Mouse (Mus musculus) cerebellum, postnatal 36 days (tissue): ENCODE results near the gene Cstb.

ENCODE experiments used
- DNase-seq, 2 experiments: peaks; one replicate each; pipeline ENCODE4 v3.0.0; 2021 to 2022; ENCODE audit warnings: mixed read lengths in 2 of 2

Gene Cstb

GRCm38 (mm10) chr10:78462945-78463768 is 37.7 kb downstream of the Cstb start:
- no peak for DNase-seq

DNA sequence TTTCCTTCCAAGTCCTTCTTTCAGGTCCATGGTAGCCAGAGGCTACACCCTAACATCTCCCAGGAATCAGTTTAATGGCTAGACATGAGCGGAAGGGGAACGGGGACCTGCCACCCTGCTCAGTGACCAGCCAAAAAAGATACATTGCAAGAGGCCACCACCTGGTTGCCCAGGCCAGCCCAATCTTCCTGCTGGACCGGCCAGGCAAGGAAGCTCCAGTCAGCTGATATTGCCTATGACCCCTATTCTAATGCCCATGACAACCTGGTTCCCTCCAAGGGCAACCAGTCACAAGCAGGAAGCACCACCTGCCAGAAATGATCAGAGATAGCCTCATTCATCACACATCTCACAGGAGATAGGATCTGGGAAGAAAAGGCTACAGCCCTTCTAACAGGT is 38.3 kb downstream of the Cstb start:
- no peak for DNase-seq

DNA sequence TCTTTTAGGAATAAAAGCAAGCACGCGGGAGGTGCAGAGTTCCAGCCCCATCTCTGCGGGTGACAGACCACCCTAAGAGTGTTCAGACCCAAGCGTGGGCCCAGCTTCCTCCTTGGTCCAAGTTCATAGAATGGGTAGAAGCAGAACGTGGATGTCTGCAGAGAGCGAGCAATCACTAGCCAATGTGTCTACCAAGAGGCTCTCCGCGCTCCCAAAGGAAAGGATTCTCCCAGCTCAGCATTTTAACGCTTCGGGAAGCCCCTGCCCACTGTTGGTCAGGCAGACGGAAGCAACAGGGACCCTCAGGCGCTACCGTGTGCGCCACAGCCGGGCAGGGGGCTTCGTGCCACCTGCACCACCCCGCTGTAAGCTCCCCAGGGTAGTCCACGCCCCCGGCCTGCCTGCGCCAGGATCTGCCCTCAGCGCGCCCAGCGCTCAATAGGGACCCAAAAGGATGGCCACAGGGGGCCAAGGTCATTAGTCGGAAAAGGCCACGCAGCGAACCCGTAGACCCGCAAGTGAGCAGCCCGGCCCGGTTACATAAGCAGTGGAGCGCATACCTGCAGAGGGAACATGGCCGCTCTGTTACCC is 38.8 kb downstream of the Cstb start:
- peak in 1 of 2 experiments; percentile 28 for DNase-seq

GRCm38 (mm10) chr10:78464792-78465207 is 39.3 kb downstream of the Cstb start, which contains the start of gene Pdxk:
Gene Pdxk, minus strand, starts transcription at chr10:78464975.
- peak; percentile 93 to 96 for DNase-seq

DNA sequence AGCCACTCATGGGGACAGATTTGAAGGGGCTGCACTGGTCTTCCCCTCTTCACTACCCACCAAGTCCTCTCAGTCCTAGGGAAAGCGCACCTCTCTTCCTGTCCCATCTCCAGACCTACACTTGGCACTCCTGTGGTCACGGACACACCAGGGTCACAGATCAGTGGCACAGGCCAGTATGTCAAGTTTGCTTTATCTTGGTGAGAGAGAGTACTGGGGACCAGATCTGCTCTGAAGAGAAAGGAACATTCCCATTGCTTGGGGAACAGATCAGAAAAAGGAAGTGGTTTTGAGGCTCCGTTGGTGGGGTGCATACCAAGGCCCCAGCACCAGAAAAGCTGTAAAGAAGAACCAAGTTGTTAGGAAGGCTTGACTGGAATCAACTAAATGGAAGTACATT is 40.0 kb downstream of the Cstb start:
- no peak for DNase-seq

DNA sequence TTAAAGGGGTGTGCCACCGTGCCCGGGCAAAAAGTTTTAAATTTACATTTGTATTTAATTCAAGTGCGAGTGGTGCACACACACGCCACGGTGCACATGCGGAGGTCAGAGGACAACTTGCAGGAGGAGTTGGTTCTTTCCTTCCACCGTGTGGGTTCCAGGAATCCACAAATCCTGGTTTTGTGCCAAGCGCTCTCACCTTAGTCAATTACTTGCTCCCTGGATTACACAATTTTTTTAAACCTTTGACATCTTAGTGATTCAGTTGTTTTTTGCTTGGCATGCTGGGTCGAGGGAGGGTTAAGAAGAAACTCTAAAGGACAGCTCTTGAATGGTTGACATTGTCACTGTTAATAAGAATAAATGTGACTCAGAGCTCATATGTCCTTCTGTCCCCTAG is 41.2 kb downstream of the Cstb start:
- no peak for DNase-seq

DNA sequence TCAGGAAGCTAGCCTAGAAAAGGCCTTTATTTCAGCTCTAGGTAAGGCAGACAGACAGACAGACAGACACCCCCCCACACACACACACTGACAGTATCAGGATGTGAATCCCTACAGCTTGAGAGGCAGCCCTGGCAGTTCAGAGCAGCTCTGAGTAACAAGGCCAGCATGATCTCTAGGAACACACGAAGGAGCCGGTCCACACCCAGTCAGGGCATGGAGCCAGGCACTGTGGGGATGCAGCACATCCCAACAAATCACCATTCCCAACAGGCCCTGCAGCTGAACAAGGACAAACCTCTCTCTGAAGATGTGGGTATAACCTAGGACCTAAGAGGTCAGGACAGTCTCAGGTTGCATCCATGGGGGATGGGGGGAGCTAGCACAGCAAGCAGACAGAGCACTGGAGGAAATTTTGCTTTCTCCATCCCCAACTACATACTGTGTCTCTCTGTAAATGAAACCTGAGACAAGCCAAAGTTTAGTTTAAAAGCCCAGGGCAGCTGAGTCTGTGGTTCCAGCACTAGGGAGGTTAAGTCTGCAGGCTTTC is 42.4 kb downstream of the Cstb start:
- no peak for DNase-seq

DNA sequence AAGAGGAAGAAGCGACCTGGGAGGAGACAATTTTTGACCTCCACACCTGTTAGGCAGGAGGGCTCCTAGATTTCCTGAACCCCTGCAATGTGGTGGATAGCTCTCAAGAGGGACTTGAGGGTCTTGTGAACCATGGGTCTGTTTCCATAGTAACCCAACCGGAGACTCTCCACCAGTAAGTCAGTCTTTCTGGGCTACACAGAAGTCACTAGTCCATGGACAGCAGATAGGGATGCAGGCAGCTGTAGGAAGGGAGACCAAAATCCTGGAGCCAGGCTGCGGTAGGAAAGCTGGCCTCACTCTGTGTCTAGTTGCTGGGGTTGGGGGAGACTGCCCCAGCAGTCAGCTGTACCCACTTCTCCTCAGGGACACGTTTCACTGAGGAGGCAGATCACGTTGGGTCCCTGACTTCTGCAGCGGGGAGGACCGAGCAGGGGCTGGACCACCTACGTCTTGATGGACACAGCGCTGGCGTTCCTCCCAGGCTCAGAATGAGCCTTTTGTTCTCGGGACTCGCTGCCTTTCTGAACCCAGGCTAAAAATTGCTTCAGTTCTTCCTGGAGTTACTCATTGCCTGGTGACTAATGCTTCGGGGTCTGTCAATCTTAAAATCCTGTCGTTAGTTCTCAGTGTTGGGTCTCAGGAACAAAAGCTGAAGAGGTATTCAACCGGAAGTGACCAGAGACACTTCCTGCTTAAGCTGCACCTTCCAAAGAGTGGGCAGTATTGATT is 45.3 kb downstream of the Cstb start:
- no peak for DNase-seq

GRCm38 (mm10) chr10:78472046-78472445 is 46.6 kb downstream of the Cstb start:
- DNase-seq = no peak

DNA sequence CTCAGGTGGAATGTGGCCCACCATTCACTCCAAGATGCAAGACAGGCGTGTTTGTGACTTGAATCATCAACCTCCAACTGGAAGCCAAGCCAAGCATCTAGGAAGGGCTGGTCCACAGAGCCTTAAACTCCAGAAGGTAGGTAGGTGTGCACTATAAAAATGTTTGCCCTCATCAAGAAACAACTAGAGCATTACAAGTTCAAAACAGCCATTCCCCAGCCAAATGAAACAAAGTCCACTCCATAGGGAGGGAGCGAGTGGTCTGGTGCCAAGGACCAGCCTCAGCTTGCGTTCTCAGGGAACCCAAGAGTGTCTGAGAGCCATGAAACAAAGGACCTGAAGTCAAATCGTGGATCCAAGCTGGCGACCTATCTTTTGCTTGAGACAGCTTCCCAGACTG is 48.0 kb downstream of the Cstb start:
- no peak for DNase-seq

DNA sequence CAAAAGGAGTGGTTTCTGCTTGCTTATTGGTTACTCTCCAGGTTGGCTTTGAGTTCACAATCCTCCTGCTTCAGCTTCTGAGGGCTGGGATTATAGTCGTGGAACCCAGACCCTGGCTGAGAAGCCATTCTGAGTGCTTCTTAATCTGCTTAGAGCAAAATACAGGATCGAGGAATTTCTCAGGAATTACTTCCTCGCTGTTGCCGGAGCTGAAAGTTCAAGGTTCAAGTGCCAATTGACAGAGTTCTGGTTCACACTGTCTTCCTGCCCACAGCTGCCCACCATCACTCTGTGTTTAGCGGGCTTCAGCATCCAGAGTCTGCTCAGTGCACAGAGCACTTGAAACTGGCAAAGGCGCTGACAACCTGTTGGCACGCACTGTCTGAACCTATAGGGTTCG is 49.3 kb downstream of the Cstb start:
- no peak for DNase-seq

DNA sequence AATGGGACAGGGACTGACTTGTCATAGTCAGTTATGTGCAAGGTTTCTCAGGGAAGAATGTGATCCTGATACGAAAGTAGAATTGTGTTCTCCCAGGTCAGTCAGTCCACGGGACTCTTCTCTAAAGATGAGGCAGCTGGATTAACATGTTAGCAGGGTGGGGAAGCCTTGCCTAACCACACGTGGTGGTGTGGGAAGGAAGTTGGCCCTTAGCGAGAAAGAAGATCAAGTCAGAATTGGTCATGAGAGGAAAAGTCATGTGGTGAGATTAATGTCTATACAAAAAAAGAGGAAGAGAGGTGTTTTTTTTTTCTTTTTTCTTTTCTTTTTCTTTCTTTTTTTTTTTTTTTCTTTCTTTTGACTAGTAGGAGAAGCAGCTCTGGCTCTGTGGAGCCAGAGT is 51.4 kb downstream of the Cstb start:
- no peak for DNase-seq
